Mouse (Mus musculus) midbrain, postnatal 0 days (tissue): ENCODE data around the gene Gdf9. TPM values are rescaled to one million over a fixed set of nuclear protein-coding genes. Genes with fewer than 3 reads are reported as not detected.
"Not testable (repeated sequence)": the region's sequence is repeated elsewhere in the genome, so short reads cannot be mapped to it uniquely, and the experiment has no call there.

Experiments
- ATAC-seq: fragments of 200-750 bp; cut with Nextera tagmentation; 2 replicates; pipeline ENCODE4 v1.8.0; 2017; ENCODE audit warnings: moderate number of reproducible peaks, mild to moderate bottlenecking, moderate TSS enrichment, moderate library complexity; ENCODE audit not compliant: low FRiP score
- DNase-seq: peaks from one replicate; pipeline ENCODE4 v3.0.0-alpha.2; 2015; ENCODE audit warnings: low spot score
- H3K27ac ChIP-seq: fragments of 300-500 bp; sonication (generic); 2 replicates; pipeline ENCODE4 v1.5.1; 2014; ENCODE audit warnings: low read depth, mild to moderate bottlenecking, low read length, mixed read lengths
- H3K27me3 ChIP-seq: fragments of 300-500 bp; sonication (generic); 2 replicates; pipeline ENCODE4 v1.6.1; 2014; ENCODE audit warnings: low read length, control low read depth, mixed read lengths; ENCODE audit not compliant: insufficient read depth
- H3K36me3 ChIP-seq: fragments of 300-500 bp; sonication (generic); 2 replicates; pipeline ENCODE4 v1.6.1; 2014; ENCODE audit warnings: low read length, control low read depth, mixed read lengths; ENCODE audit not compliant: insufficient read depth
- H3K4me1 ChIP-seq: fragments of 300-500 bp; sonication (generic); 2 replicates; pipeline ENCODE4 v1.6.1; 2014; ENCODE audit warnings: mild to moderate bottlenecking, control low read depth, antibody characterized with exemption, low read length, mixed read lengths; ENCODE audit not compliant: insufficient read depth
- H3K4me2 ChIP-seq: fragments of 300-500 bp; sonication (generic); 2 replicates; pipeline ENCODE4 v1.6.1; 2014; ENCODE audit warnings: low read depth, mild to moderate bottlenecking, low read length, mixed read lengths; ENCODE audit not compliant: poor library complexity, severe bottlenecking
- H3K4me3 ChIP-seq: fragments of 300-500 bp; sonication (generic); 2 replicates; pipeline ENCODE4 v1.5.1; 2014; ENCODE audit warnings: low read depth, mild to moderate bottlenecking, low read length, moderate library complexity
- H3K9ac ChIP-seq: fragments of 300-500 bp; sonication (generic); replicated peaks from 2 replicates; pipeline ENCODE4 v1.6.1; 2014; ENCODE audit warnings: mild to moderate bottlenecking, low read length, moderate library complexity, mixed read lengths; ENCODE audit not compliant: poor library complexity, severe bottlenecking
- H3K9me3 ChIP-seq: fragments of 300-500 bp; sonication (generic); 2 replicates; pipeline ENCODE4 v1.6.1; 2016; ENCODE audit warnings: low read length, control low read depth
- CTCF ChIP-seq: IDR thresholded peaks from 2 replicates; pipeline ENCODE4 v1.5.1; 2016; ENCODE audit warnings: antibody characterized with exemption, mild to moderate bottlenecking
- WGBS: fragments of 180-500 bp; shearing (Covaris S2); extraction: QIAGEN DNeasy Blood & Tissue Kit; methylation state at CpG from one replicate; pipeline ENCODE4 v1.1.7; 2014; 5-methylcytosine and 5-hydroxymethylcytosine counted together
- polyA plus RNA-seq: library from polyadenylated mRNA; unstranded; fragments of >200 nt; fragmentation: Nextera tagmentation; extraction: Ambion mirVana; gene quantifications from 2 replicates; pipeline ENCODE4 v1.2.1, GENCODE M21; 2015
- total RNA-seq: library from RNA; depleted of rRNA; stranded (reverse); fragments of >200 nt; gene quantifications from 2 replicates; pipeline ENCODE4 v1.2.3, GENCODE M21; 2014

Gdf9 gene
- total and polyA plus RNA-seq, 2 experiments from 2014 or later = 0.05 to 1.1 TPM

GRCm38 (mm10) chr11:53418048-53418447, 12.8 kb upstream of the Gdf9 start:
- Histone ChIP-seq H3K9me3 (no peaks in the 10 kb centered on the region), H3K27ac (no peak overlapping the region), H3K36me3 (peaks cover 58% of the 10 kb centered on the region), H3K27me3 (no peaks in the 10 kb centered on the region), H3K4me1 (no peaks in the 10 kb centered on the region), H3K4me3 (no peak overlapping the region), H3K9ac (no peak overlapping the region), H3K4me2 (no peak overlapping the region)
- DNase-seq = no peak
- ATAC-seq = no peak
- TF ChIP-seq CTCF = no peak

GRCm38 (mm10) chr11:53423036-53423435, 7.8 kb upstream of the Gdf9 start, which contains the start of gene Leap2:
Gene Leap2, minus strand, starts transcription at chr11:53423170.
- no peak within 1 kb of the TSS for H3K27ac ChIP-seq
- no peak within 1 kb of the TSS for H3K4me2 ChIP-seq
- WGBS = 89% methylated on average over 4 of the region's 4 CpGs
- no peaks in the 10 kb centered on the region for H3K9me3 ChIP-seq
- no peak within 1 kb of the TSS for H3K4me3 ChIP-seq
- H3K36me3 ChIP-seq = peaks cover 21% of the 10 kb centered on the region
- no peak for TF ChIP-seq CTCF
- H3K27me3 ChIP-seq = no peaks in the 10 kb centered on the region
- no peaks in the 10 kb centered on the region for H3K4me1 ChIP-seq
- DNase-seq (no peak), ATAC-seq (no peak)
- H3K9ac ChIP-seq = no peak within 1 kb of the TSS

DNA sequence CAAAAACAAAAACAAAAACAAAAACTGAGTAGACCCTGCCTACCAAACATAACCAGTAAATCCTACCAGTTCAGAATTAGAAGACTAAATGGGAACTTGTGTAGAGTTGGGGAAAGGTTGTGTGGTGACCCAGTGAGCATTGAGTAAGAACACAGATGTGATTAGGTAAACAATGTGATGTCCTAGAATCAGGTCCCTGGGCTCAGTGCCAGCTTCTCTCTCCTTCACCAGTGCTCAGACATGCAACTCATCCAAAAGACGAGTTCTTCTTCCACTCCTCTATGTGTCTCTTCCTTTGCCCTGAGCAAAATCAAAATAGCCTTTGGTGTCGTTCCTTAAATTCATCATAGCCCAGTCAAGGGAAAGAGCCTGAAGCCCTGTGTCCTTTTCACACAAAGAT, 6.0 kb upstream of the Gdf9 start:
- 68% methylated on average over 2 of the region's 2 CpGs for WGBS
- no peaks in the 10 kb centered on the region for H3K27me3 ChIP-seq
- H3K4me2 ChIP-seq = no peak overlapping the region
- DNase-seq = no peak
- H3K27ac ChIP-seq = no peak overlapping the region
- peaks cover 5% of the 10 kb centered on the region; the same call in 1 of the 2 replicates for H3K4me1 ChIP-seq
- no peak overlapping the region for H3K4me3 ChIP-seq
- TF ChIP-seq CTCF = no peak
- peaks cover 16% of the 10 kb centered on the region for H3K36me3 ChIP-seq
- no peaks in the 10 kb centered on the region for H3K9me3 ChIP-seq
- no peak for ATAC-seq
- no peak overlapping the region; the same call in 1 of the 2 replicates for H3K9ac ChIP-seq

DNA sequence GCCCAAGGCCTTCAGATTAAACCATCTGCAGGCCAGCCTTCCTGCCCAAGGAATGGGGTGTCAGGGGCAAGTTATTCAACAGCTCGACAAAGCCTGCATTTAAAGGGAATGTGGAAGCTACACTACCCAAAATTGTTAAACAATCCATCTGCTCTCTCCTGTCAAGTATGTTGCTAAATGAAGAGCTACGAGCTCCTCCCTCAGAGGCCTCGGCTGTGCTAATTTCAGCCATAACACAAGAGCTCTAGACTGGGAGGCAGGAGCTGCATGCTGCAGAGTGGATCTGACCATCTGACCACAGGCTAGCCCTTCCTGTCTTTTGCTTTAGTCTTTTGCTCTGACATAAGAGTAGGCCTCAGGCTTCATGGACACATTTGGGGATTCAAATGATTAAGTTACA, 5.6 kb upstream of the Gdf9 start:
- H3K4me1 ChIP-seq = peaks cover 5% of the 10 kb centered on the region; the same call in 1 of the 2 replicates
- no peak overlapping the region for H3K27ac ChIP-seq
- H3K27me3 ChIP-seq = no peaks in the 10 kb centered on the region
- H3K4me2 ChIP-seq = no peak overlapping the region
- no peaks in the 10 kb centered on the region for H3K9me3 ChIP-seq
- no peak for TF ChIP-seq CTCF
- WGBS = 81% methylated on average over 3 of the region's 3 CpGs
- ATAC-seq (no peak), DNase-seq (no peak)
- no peak overlapping the region; the same call in 1 of the 2 replicates for H3K9ac ChIP-seq
- H3K36me3 ChIP-seq = peaks cover 13% of the 10 kb centered on the region
- H3K4me3 ChIP-seq = no peak overlapping the region

GRCm38 (mm10) chr11:53425711-53426255, 5.0 kb upstream of the Gdf9 start:
- Histone ChIP-seq H3K27me3 (no peaks in the 10 kb centered on the region), H3K4me1 (peaks cover 5% of the 10 kb centered on the region; the same call in 1 of the 2 replicates), H3K9ac (no peak overlapping the region), H3K4me2 (no peak overlapping the region), H3K27ac (no peak overlapping the region), H3K36me3 (peaks cover 13% of the 10 kb centered on the region), H3K4me3 (no peak overlapping the region), H3K9me3 (no peaks in the 10 kb centered on the region)
- DNase-seq (no peak), ATAC-seq (no peak)
- no peak for TF ChIP-seq CTCF
- 85% methylated on average over 6 of the region's 6 CpGs for WGBS

GRCm38 (mm10) chr11:53426914-53427313, 3.9 kb upstream of the Gdf9 start:
- H3K4me2 ChIP-seq, H3K36me3 ChIP-seq, ATAC-seq, H3K27ac ChIP-seq, H3K4me1 ChIP-seq, H3K9ac ChIP-seq, DNase-seq, H3K9me3 ChIP-seq, H3K27me3 ChIP-seq, H3K4me3 ChIP-seq: not testable (repeated sequence)
- WGBS = 90% methylated on average over 3 of the region's 3 CpGs
